Mouse (Mus musculus): Measurements from ENCODE around the gene Dnajb6.

DNA sequence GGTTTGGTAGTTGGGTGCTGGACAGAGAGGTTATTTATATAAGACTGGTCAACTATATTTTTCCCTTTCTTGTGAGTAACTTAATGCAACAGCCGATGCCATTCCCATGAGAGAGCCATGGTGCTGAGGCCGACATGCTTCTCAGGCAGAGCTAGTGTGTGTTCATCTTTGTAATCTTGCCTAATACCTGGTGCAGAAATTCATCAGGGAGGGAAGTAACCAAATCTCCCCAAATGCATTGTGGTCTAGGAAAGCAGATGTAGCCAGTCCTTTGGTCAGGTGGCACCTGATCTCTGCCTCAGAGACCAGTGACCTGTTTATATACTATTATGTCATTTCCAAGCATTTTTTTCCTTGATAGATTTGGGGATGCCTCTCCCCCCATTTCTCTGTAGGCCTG lies 12.2 kb downstream of the Dnajb6 start:
- TF ChIP-seq CTCF (IDR thresholded peaks at IDR 0.05; ENCODE audit: borderline replicate concordance, insufficient read depth, low read depth, low read length), result no peak
- TF ChIP-seq POLR2A (IDR thresholded peaks at IDR 0.05; ENCODE audit: borderline replicate concordance, insufficient read depth, low read length), result no peak

Measured in cerebellum, adult 2 months (tissue).